Mouse (Mus musculus) forebrain, postnatal 0 days (tissue): ENCODE results near the gene 9330159F19Rik. TPM values are rescaled to one million over a fixed set of nuclear protein-coding genes. Genes with fewer than 3 reads are reported as not detected.

Experiments used
- ATAC-seq: fragments of 200-750 bp; cut with Nextera tagmentation; 2 replicates; pipeline ENCODE4 v1.8.0; 2017; ENCODE audit warnings: mild to moderate bottlenecking, moderate library complexity
- DNase-seq: peaks from one replicate; pipeline ENCODE4 v3.0.0-alpha.2; 2015
- H3K27ac ChIP-seq: fragments of 300-500 bp; sonication (generic); 2 replicates; pipeline ENCODE4 v1.5.1; 2014; ENCODE audit warnings: low read depth, mild to moderate bottlenecking, antibody characterized with exemption, low read length, moderate library complexity, mixed read lengths
- H3K27me3 ChIP-seq: fragments of 300-500 bp; sonication (generic); 2 replicates; pipeline ENCODE4 v1.6.1; 2014; ENCODE audit warnings: mild to moderate bottlenecking, low read length, mixed read lengths; ENCODE audit not compliant: insufficient read depth
- H3K36me3 ChIP-seq: fragments of 300-500 bp; sonication (generic); 2 replicates; pipeline ENCODE4 v1.6.1; 2014; ENCODE audit warnings: mild to moderate bottlenecking, moderate library complexity; ENCODE audit not compliant: insufficient read depth
- H3K4me1 ChIP-seq: fragments of 300-500 bp; sonication (generic); 2 replicates; pipeline ENCODE4 v1.6.1; 2014; ENCODE audit warnings: antibody characterized with exemption; ENCODE audit not compliant: insufficient read depth
- H3K4me2 ChIP-seq: fragments of 300-500 bp; sonication (generic); 2 replicates; pipeline ENCODE4 v1.6.1; 2014; ENCODE audit warnings: low read depth, mild to moderate bottlenecking, moderate library complexity
- H3K4me3 ChIP-seq: fragments of 300-500 bp; sonication (generic); 2 replicates; pipeline ENCODE4 v1.5.1; 2014; ENCODE audit warnings: low read depth, low read length, mixed read lengths
- H3K9ac ChIP-seq: fragments of 300-500 bp; sonication (generic); 2 replicates; pipeline ENCODE4 v1.6.1; 2014; ENCODE audit warnings: mild to moderate bottlenecking
- H3K9me3 ChIP-seq: fragments of 300-500 bp; sonication (generic); 2 replicates; pipeline ENCODE4 v1.6.1; 2016; ENCODE audit warnings: low read length
- CTCF ChIP-seq: sonication (generic); IDR thresholded peaks from 2 replicates; pipeline ENCODE4 v1.5.1; 2016; ENCODE audit warnings: antibody characterized with exemption, control low read depth, low read depth
- WGBS: fragments of 180-500 bp; shearing (Covaris S2); extraction: QIAGEN DNeasy Blood & Tissue Kit; methylation state at CpG from one replicate; pipeline ENCODE4 v1.1.7; 2014; 5-methylcytosine and 5-hydroxymethylcytosine counted together
- polyA plus RNA-seq: library from polyadenylated mRNA; unstranded; fragments of >200 nt; fragmentation: Nextera tagmentation; extraction: Ambion mirVana; gene quantifications from 2 replicates; pipeline ENCODE4 v1.2.1, GENCODE M21; 2015
- total RNA-seq: library from RNA; depleted of rRNA; stranded (reverse); fragments of >200 nt; gene quantifications from 2 replicates; pipeline ENCODE4 v1.2.3, GENCODE M21; 2014; rRNA removed

9330159F19Rik gene
- total and polyA plus RNA-seq, 2 experiments from 2014 or later = 23.8 to 98.6 TPM

GRCm38 (mm10) chr10:29213534-29214100 is 2.2 kb downstream of the 9330159F19Rik start:
- H3K27ac ChIP-seq = no peak overlapping the region
- ATAC-seq (peak; percentile 61), DNase-seq (no peak)
- H3K4me3 ChIP-seq = no peak overlapping the region
- 0 out of 2 replicates have a peak, but pooled peaks cover 3% of the 10 kb centered on the region for H3K4me1 ChIP-seq
- H3K4me2 ChIP-seq = no peak overlapping the region
- TF ChIP-seq CTCF = no peak
- no peak overlapping the region for H3K9ac ChIP-seq
- no peaks in the 10 kb centered on the region for H3K27me3 ChIP-seq
- no peaks in the 10 kb centered on the region for H3K9me3 ChIP-seq
- WGBS = 15% methylated on average over 3 of the region's 3 CpGs
- H3K36me3 ChIP-seq = peaks cover 7% of the 10 kb centered on the region; the same call in 1 of the 2 replicates

DNA sequence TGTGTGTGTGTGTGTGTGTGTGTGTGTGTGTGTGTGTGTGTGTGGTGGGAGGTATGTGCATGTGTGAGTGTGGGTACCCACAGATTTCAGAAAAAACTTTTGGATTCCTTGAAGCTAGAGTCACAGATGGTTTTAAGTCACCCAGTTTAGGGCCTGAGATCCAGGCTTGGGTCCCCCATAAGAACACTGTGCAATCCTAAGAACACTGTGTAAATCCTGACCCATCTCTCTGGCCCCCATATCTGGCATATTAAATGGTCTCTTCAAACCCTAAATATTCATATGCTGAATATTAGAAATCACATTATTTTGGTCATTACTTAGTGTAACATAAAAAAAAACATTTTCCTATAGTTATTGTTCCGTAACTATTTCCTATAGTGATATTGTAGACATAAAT is 5.6 kb downstream of the 9330159F19Rik start:
- Histone ChIP-seq H3K27ac (no peak overlapping the region), H3K4me2 (no peak overlapping the region), H3K4me1 (0 out of 2 replicates have a peak, but pooled peaks cover 3% of the 10 kb centered on the region), H3K9me3 (no peaks in the 10 kb centered on the region), H3K27me3 (no peaks in the 10 kb centered on the region), H3K4me3 (no peak overlapping the region), H3K9ac (no peak overlapping the region), H3K36me3 (peaks cover 5% of the 10 kb centered on the region)
- no peak for TF ChIP-seq CTCF
- 88% methylated on average over 1 of the region's 1 CpGs for WGBS
- DNase-seq (no peak), ATAC-seq (no peak)

- H3K27ac ChIP-seq = no peak overlapping the region
- H3K4me2 ChIP-seq = no peak overlapping the region
- H3K4me1 ChIP-seq = 0 out of 2 replicates have a peak, but pooled peaks cover 3% of the 10 kb centered on the region
- no peak for TF ChIP-seq CTCF
- ATAC-seq (peak; percentile 58; the same call in 1 of the 2 replicates), DNase-seq (no peak)
- no peaks in the 10 kb centered on the region for H3K27me3 ChIP-seq
- peaks cover 10% of the 10 kb centered on the region for H3K36me3 ChIP-seq
- WGBS = 54% methylated on average over 2 of the region's 2 CpGs
- no peaks in the 10 kb centered on the region for H3K9me3 ChIP-seq
- no peak overlapping the region for H3K4me3 ChIP-seq
- no peak overlapping the region for H3K9ac ChIP-seq
These were observed 6.0 kb downstream of the 9330159F19Rik start for GRCm38 (mm10) chr10:29217451-29217850.

DNA sequence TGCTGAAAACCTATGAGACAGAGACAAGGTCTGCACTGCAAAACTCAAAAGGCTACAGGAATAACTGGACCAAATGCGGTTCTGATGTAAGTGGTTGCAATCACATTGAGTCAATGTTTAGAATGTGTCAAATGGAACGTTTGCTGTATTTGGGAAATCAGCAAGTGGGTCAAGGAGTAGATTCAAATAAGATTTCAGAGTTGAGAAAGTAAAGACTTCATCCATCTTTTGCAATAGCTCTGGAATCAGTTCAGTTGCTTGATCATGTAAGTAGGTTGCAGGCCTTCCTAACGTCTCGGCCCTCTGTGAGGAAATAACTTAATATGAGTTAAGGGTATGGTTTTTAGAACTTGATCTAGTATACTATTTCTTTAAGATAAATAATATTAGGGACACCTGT is 13.9 kb downstream of the 9330159F19Rik start:
- Histone ChIP-seq H3K27me3 (no peaks in the 10 kb centered on the region), H3K27ac (no peak overlapping the region), H3K9me3 (no peaks in the 10 kb centered on the region), H3K9ac (no peak overlapping the region), H3K36me3 (peaks cover 48% of the 10 kb centered on the region), H3K4me3 (no peak overlapping the region), H3K4me1 (no peaks in the 10 kb centered on the region), H3K4me2 (no peak overlapping the region)
- no peak for ATAC-seq
- TF ChIP-seq CTCF = no peak
- WGBS = 92% methylated on average over 4 of the region's 4 CpGs
- no peak for DNase-seq

GRCm38 (mm10) chr10:29231208-29231607 is 19.8 kb downstream of the 9330159F19Rik start:
- Histone ChIP-seq H3K4me1 (no peaks in the 10 kb centered on the region), H3K9ac (no peak overlapping the region), H3K4me2 (no peak overlapping the region), H3K36me3 (peaks cover 25% of the 10 kb centered on the region), H3K27me3 (no peaks in the 10 kb centered on the region), H3K4me3 (no peak overlapping the region), H3K9me3 (no peaks in the 10 kb centered on the region), H3K27ac (no peak overlapping the region)
- ATAC-seq = peak; percentile 42; the same call in 1 of the 2 replicates
- peak; percentile 41 for DNase-seq
- TF ChIP-seq CTCF = no peak
- WGBS = 54% methylated on average over 2 of the region's 2 CpGs

Other genes with a start within 250 kb of the 9330159F19Rik start
- gene 2310057J18Rik, start 225.3 kb upstream of the 9330159F19Rik start, total RNA-seq = not detected in 2 replicates
- not detected in 2 replicates for gene 2310057J18Rik, start 225.3 kb upstream of the 9330159F19Rik start, polyA plus RNA-seq
- gene Soga3, start 67.8 kb upstream of the 9330159F19Rik start, total RNA-seq = 176 and 180 TPM in 2 replicates
- 73.3 and 129 TPM in 2 replicates for gene Soga3, start 67.8 kb upstream of the 9330159F19Rik start, polyA plus RNA-seq
- gene Gm49353, start 12.7 kb upstream of the 9330159F19Rik start, total RNA-seq = 33.2 and 38.7 TPM in 2 replicates
- 11.0 and 17.0 TPM in 2 replicates for gene Gm49353, start 12.7 kb upstream of the 9330159F19Rik start, polyA plus RNA-seq
- gene Echdc1, start 101.6 kb downstream of the 9330159F19Rik start, total RNA-seq = 16.1 and 16.2 TPM in 2 replicates
- gene Echdc1, start 101.6 kb downstream of the 9330159F19Rik start, polyA plus RNA-seq = 19.6 and 22.4 TPM in 2 replicates
- gene Rnf146, start 150.8 kb downstream of the 9330159F19Rik start, total RNA-seq = 68.9 and 79.4 TPM in 2 replicates
- 57.0 and 61.9 TPM in 2 replicates for gene Rnf146, start 150.8 kb downstream of the 9330159F19Rik start, polyA plus RNA-seq